Mouse (Mus musculus) MN1 (cell line): Measurements from ENCODE around the gene Ptprr.

Source experiments
- DNase-seq: peaks from one replicate; pipeline ENCODE4 v3.0.0-alpha.2; 2016; ENCODE audit warnings: low spot score

Gene Ptprr

GRCm38 (mm10) chr10:116266561-116267433 lies 248.8 kb downstream of the Ptprr start:
- no peak for DNase-seq

DNA sequence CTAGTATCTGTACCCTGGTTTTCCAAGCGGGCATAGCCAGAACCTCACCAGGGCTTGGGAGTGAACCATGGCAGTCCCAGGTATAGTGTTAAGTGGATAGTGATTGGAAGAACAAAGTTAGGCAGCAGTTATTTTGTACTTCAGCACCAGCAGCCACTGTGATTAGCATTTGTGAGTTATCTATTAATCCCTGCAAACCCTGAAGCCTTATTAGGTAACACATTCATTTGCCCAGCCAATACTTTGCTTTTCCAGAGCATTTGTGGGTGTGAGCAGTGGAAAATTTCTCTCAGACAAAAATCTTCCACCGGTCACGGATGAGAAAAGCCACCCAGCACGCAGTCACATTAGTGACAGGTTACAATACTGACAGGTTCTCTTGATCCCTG lies 249.4 kb downstream of the Ptprr start:
- DNase-seq = no peak

DNA sequence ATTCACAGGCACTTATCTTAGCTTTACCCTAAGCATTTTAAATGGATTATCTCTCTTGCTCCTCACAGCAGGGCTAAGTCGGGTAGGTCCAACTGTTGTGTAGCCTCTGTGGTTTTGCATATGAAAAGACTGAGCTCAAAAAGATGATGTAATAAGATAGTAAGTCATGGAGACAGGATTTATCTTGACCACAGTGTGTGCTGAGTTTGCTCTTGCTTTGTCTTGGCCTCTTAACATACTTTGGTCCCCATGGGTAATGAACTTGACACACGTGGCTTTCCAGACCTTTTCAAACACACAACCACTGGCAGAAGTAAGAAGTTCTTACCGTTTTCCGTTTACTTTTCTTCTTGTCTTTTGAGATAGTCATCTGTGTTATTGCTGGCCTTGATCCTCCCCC lies 250.3 kb downstream of the Ptprr start:
- peak; percentile 33 for DNase-seq

DNA sequence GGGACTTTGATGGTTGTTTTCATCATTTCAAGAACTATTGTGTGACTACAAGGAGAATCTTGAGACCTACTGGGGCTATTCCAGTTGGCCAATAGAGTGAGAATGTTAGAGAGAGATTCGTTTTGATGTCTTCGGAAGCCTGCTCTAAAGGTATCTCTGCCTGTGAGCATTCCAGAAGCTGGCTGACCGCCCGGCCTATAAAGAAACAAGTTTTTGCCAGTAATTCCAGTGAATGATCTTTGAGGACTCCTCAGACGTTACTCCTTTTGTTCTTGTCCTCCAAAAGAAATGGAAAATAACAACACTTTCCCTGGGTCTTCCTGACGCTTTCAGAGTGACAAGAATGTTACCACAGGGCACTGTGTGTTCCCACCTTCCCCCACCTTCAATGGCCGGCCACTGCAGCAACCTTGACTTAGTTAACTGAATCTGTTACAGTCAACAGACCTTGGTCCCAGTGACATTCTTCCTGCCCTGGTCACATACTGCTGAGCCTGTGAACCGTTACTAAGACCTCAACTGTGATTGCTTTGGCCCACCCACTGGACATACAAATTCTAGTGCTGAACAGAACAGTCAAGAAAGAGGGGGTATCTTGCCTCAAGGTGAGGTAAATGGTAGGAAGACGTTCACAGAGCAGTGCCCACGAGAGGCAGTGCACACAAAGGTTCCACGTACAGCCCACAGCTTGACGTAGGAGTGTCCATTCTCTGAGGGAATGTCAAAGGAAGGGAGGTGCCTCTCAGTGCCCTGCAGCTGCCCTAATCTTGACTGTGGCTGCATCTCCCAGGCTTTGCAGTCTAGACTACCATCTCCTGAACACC lies 252.8 kb downstream of the Ptprr start:
- DNase-seq = no peak

- no peak for DNase-seq
These were observed 253.5 kb downstream of the Ptprr start for GRCm38 (mm10) chr10:116271470-116271915.

GRCm38 (mm10) chr10:116272156-116272555 lies 254.1 kb downstream of the Ptprr start:
- DNase-seq = no peak

DNA sequence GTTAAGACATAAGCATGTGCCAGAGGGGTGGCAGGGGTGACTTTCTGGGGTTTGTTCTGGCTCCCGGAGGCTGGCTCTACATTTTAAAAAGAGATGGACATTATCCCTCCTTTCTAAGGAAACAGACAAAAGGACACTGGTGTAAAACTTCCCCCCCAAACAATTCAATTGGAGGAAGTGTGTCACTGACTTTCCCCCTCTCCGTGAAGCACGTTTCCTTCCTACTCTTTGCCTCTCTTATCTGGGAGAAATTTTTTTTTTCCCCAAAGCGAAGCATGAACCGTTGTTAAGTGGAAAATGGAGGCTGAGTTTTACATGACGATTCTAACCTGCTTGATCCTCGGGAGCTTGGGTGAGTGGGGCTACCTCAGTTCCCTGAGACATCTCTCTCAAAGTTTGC lies 257.3 kb downstream of the Ptprr start, which contains the start of gene Ptprb:
TSS of gene Ptprb (plus strand) at position 244 of the 400 bp plus-strand sequence.
- no peak for DNase-seq

DNA sequence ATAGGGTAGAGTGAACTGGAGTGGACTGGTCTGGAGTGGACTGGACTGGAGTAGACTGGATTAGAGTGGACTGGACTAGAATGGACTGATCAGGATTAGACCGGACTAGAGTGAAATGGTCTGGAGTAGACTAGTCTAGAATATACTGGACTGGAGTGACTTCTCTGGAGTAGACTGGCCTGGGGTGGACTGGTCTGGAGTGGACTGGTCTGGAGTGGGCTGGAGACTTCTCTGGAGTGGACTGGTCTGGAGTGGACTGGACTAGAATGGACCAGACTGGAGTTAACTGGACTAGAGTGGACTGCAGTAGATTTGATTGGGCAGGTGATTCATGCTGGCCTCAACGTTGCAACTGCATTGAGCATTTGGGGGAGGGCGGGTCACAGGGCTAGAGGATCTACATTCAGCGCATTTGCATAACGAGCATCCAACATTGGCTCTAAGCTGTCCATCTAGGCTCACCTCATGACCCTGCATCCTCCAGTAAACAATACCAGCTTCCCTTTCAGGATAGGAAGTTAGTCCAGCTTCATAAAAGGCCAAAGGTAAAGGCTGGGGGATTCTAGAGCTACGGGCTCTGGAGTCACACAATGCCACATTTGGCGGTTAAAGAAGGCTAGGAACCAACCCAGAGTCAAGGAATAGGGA lies 268.8 kb downstream of the Ptprr start:
- DNase-seq = no peak

GRCm38 (mm10) chr10:116288130-116288529 lies 270.1 kb downstream of the Ptprr start:
- DNase-seq = no peak

GRCm38 (mm10) chr10:116290483-116290882 lies 272.5 kb downstream of the Ptprr start:
- no peak for DNase-seq

- DNase-seq = no peak
These were observed 273.2 kb downstream of the Ptprr start for GRCm38 (mm10) chr10:116291153-116291755.

DNA sequence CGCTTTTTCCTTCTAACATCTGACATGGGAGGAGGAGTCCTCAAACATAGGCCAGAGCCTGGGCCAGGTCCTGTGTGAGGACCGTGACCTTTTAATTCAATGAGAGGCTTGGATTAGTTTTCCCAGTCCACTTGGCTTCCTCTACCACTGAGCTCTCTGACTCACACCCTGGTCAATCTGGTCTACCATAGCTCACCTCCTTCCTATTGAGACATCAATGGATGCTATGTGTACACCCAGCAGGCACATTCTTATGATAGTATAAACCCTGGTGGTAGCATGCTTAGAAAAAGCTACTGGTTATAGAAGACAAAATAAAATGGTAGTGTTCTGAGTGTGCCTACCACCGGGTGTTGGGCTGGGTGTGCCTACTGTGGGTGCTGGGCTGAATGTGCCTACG lies 278.4 kb downstream of the Ptprr start:
- no peak for DNase-seq

- no peak for DNase-seq
These were observed 279.8 kb downstream of the Ptprr start for GRCm38 (mm10) chr10:116297854-116298253.

GRCm38 (mm10) chr10:116300824-116301223 lies 282.8 kb downstream of the Ptprr start:
- DNase-seq = no peak

DNA sequence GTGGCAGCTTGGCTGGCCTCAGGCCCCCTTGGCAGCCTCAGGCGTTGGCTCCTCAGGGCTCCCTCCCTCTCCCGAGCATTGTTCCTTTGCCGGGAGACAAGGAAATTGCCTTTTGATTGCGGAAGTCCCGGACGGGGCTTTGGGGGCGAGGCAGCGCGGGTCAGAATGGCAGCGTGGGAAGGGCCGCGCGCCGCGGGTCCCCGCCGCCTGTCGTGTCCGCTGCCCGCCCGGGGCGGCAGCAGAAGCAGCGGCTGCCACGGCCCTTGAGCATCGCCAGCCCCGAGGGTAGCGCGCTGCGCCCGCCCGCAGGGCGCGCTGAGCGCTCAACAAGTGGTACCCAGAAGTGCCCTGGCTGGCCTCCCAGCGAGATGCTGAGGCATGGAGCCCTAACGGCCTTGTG lies 283.2 kb downstream of the Ptprr start:
- DNase-seq = no peak

DNA sequence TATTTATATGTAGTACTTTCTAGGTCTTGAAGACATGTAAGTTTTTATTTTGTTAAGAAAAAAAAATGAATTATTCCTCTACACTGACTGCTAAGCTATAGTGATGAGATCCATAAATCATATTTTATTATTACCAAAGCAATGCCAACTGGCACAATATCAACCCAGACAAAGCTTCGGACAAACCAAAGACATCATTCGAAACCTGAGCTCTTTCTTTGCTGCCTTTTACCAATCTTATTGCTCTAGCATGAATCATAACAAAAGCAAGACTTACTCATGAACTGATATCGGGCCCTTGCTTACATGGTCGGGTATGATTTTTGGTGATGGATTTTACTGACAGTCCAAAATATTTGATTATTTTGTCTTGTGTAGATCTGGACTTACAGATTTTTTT lies 286.3 kb downstream of the Ptprr start:
- no peak for DNase-seq

GRCm38 (mm10) chr10:116309460-116309859 lies 291.4 kb downstream of the Ptprr start:
- DNase-seq = no peak

DNA sequence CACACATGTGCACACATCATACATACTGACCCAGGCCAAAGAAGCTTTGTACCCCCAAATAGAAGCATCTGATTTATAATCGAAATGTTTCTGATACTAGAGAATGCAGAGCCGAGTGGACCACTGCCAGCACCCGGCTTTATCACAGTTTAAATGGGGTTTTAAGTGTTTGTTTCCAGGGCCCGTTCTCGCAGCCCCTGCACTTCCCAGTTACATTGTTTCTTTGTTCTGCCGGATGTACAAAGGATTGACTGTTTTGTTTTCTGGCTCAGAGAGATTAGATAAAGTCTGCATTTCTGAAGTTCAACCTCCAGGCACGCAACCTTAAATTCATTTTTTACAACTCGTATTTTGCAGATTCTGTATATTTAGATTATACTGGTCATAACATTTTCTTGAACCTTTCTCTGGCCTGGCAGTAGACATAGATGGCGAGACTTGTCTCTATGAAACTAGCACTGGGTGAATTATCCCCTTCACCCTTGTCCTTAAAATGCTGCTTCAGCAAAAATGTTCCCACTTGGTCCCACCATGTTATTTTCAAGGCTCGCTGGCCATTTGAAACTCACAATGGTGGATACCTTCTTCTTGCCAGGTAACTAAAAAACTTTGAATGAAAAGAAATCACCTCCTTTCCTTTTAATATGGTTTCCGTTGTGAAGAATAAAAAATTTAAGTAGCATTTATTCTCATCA lies 292.6 kb downstream of the Ptprr start:
- no peak for DNase-seq

- DNase-seq = peak; percentile 90
These were observed 301.2 kb downstream of the Ptprr start for GRCm38 (mm10) chr10:116319246-116319645.
